Mouse (Mus musculus) retina, postnatal 1 day (tissue): Measurements from ENCODE around the gene Taar1.
A peak's percentile ranks its signal among the peaks of the same experiment; 100 is the strongest.

ENCODE experiments used
- DNase-seq: peaks from one replicate; pipeline ENCODE4 v3.0.0-alpha.2; 2012

Gene Taar1

DNA sequence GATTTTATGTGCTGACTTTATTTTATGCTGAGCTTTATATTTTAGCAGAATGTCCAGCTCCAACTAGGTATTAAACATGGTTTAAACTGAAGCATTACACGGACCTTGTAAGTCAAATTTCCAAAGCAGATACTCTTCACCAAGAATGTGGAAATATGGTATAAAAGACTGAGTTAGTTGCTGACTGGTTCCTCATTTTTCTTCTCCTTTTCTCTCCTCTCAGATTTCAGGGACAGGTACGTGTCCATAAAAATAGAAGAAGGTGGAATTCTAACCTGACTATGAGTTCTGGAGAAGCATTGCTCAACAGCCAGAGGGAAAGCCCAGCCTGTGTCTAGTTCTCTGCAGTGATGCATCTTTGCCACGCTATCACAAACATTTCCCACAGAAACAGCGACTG is at the start of gene Taar1:
Gene Taar1 (plus strand): TSS at position 301 of the 400 bp plus-strand sequence.
- DNase-seq, result no peak

DNA sequence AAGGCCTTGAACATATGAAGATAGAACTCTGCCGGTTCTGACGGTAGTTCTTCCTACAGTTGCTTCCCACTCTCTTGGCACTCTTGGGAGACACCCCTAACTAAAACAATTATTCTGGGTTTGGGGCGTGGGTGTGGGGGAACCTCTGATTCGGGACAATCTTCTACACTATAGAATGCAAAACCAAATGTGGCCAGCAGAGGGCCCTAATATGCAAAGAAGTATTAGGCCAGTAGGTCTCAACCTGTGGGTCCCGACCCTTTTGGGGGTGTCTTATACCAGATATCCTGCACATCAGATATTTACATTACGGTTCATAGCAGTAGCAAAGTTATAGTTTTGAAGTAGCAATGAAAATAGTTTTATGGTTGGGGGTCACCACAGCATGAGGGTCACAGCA is 39.5 kb upstream of the Taar1 start:
- DNase-seq, result no peak

DNA sequence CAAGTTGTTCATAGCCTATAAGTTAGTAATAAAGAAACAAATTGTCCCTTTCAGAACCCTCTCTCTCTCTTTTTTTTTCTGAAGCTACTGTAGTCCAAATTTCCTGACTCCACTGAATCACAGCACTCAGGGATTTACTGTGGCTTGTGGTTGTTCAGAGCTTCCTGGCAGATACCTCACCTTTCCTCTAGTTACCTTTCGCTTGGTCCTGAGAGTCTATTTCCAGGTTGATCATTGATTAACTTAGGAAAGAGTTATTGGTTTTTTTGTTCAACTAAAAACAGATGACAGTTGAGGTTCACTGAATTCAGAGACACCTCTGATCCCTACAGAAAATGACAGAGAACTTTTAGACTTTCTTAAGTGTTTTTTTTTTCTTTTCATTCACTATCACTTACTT is 35.2 kb upstream of the Taar1 start:
- DNase-seq, result no peak

DNA sequence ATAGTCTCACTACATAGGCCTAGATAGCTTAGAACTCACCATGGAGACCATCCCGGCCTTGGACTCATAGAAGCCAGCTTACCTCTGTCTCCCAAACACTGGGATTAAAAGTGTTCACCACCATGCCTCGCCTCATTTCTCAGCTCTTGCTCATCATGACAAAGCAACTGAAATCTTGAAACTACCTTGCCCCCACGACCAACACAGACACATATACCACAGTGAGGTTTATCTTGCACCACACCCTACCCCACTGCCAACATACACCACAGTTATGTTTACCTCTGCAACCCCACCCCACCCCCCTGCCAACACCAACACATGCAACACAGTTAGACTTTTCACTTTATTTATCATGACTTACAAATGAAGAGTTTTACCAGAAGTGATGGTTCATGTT is 34.1 kb upstream of the Taar1 start:
- no peak for DNase-seq

DNA sequence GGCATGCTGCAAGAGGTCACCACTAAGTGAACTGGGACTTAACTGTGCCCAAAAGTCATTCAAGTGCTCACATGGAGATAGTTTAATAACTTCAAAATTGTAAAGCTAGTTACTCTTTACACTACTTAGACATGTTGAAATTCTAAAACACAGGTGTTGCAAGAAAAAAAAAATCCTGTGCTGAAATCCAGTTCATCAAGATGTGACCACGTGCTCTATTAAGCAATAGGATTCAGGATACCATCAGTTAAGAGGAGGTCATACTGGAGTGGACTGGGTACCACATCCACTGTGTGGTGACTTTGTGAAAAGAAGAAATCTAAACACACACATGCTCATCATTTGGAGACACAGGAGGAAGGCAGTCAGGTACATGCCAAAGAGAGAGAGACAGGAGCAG is 27.2 kb upstream of the Taar1 start:
- no peak for DNase-seq

DNA sequence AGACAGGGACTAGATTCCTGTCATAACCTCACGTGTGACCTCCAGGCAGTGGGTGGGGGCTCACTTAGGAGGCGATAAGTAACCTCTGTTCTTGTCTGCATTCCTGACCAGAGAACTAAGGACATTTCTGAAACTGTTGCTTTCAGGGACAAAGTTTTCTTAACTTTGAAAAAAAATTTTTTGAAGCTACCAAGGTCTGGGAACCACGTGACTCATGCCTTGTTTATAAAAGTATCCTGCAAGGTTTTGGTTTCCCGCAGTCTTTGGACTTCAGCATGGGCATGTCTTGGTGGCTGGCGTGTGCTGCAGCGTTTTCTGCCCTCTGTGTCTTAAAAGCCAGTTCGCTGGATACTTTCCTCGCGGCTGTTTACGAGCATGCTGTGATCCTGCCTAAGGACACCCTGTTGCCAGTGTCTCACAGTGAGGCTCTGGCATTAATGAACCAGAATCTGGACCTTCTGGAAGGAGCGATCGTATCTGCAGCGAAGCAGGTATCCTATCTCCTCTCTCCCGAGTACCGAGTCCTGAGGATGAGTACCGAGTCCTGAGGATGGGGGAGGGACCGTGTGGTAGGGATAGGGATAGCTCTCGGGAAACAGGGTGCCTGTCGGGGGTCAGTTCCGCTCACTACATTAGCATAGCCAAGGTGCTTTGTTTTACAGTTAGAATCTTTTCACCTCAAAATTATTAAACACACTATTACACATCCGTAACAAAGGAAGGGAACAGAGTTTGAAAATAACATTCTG is 25.4 kb upstream of the Taar1 start, which contains the start of gene Vnn1:
Gene Vnn1 (plus strand): TSS at position 88 of the 749 bp plus-strand sequence.
- DNase-seq, result no peak

DNA sequence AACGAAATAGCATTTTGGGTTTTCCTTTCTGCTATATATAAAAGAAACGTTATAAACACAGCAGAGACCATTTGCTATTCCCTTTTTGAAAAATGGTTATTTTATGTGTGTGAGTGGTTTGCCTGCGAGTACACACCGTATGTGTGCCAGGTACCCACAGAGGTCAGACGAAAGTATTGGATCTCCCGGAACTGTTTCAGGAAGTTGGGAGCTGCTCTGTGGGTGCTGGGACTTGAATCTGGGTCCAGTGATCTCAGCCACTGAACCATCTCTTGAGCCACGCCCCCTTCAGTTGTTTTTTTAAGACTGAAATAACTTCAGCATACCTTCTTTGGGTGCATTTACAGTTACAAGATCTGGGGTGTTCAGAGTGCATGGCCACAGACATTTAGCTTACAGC is 24.8 kb upstream of the Taar1 start:
- no peak for DNase-seq

DNA sequence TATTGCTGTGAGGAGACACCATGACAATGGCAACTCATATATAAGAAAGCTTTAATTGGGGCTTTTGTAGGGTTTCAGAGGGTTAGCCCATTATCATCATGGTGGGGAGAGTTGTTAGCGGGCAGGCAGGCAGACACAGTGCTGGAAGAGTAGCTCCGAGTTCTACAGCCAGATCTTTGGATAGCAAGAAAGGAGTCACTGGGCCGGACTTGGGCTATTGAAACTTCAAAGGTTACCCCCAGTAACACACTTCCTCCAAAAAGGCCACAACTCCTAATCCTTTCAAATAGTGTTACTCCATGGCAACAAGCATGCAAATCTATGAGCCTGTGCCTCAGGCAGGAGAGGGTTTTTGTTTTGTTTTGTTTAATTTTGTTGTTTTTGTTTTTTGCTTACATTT is 19.0 kb upstream of the Taar1 start:
- DNase-seq, result no peak

DNA sequence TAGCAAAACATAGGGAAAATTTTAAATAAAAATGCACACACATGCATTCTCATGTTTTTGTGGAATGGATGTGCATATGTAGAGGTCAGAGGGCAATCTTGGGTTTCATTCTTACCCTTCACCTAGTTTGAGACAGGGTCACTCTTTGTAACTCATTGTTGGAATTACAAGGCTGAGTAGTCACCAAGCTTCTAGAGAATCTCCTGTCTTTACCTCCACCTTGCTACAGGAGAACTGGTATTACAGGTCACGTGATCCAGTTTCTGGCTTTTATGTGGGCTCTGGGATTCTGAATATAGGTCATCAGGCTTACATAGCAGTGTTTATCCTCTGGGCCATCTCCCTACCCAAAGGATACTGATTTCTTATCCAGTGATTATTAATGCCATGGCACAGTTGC is 14.5 kb upstream of the Taar1 start:
- no peak for DNase-seq

DNA sequence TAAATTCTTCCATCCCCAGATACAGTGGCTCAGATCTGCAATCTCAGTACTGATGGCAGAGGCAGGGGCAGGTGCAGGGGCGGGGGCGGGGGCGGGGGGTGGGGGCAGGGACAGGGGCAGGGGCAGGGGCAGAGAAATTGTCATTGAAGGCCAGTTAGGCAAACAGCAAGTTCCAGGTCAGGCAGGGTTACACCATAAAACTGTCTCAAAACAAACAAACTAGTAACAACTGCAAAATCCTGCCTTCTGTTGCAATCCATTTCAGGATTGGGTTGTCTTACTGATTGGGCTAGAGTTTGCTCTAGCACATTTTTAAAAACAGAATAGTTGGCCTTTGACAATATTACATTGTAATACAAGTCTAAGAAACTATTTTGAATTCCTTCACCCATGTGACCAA is 2.3 kb downstream of the Taar1 start:
- DNase-seq, result no peak

DNA sequence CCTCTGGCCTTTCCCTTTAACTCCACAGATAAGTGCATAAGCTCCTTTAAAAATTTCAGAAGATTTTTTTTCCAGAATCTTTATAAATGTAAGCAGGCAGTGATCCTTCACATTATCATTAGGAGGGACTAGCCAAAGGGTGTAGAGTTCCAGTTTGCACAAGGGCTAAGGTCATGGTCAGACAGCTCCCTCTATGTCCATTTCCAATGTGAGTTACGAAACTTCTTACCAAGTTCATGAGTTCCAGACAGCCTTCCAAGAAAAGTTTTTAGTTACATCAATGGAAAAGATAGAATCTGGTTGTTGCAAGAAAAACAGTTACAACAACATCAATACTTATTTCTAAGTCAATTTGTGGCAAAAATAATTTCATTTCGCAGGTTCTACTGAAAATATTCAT is 3.8 kb downstream of the Taar1 start:
- no peak for DNase-seq

DNA sequence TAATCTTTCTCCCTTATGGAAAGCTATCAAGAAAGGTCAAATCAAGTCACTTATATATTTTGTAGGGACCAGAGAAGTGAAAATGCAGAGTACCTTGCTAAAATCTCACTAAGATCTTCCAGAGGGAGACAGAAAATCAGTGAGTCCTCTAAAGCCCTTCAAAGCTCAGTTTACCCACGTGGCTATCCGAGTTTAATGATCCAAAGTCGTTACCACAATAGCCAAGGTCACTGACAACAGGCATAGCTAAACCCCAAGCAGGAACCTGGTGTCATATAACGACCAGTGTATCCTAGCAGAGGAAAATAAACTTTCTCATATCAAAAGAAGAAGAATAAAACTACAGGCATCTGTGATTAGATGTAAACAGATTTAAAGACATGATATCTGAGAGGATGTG is 17.5 kb downstream of the Taar1 start:
- no peak for DNase-seq

DNA sequence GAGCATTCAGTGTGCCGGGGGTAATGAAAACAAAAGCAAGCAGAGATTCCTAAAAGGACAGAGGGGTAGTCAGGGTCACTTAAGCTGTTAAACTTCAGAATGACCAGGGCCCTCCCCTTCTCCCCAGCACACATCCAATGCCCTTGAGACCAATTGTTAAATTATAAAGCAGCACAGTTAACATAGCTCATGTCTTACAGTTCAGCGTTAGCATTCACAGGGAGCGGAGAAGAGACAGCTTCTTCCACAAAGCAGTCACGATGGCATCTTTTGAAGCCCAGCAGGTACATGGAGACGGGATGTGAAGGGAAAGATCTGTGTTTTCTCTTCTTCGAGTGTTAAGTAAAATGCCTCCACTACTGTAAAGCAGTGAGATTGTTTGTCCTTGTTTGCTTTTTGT is 18.2 kb downstream of the Taar1 start, which contains the start of gene Taar2:
Gene Taar2 (plus strand): TSS at position 261 of the 400 bp plus-strand sequence.
- DNase-seq, result no peak

DNA sequence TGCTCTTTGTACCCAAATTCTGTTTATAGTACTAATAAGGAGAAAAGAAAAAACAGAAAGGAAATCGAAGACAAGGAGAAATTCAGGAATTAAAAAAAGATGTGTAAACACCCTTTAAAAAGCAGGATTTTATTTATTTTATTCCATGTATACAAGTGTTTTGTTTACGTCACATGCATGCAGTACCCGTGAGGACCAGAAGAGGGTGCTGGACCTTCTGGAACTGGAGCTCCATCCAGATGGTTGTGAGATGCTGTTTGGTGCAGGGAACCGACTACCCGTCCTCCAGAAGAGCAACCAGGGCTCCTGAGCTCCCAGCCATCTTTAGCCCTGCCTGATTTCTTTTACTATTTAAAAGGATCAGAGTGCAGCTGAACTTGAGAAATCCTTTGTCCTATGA is 22.3 kb downstream of the Taar1 start:
- DNase-seq, result peak; percentile 15

DNA sequence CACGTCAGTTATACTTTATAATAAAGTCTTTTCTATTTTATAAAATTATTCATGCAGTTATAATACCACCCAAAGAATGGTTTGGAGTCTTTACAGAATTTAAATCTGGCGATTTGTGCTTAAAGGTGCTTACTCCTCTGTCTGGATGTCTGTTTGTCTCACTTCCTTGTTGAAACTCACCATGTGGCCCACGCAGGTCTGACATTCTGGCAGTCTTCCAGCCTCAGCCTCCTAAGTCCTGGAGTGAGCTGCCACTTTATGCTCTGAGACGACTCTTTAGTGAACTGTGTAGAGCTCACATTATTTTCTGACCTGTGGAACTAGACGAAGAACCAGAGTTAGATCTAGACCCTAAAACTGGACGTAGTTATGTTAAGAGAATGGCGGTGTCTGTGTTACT is 27.9 kb downstream of the Taar1 start:
- no peak for DNase-seq

DNA sequence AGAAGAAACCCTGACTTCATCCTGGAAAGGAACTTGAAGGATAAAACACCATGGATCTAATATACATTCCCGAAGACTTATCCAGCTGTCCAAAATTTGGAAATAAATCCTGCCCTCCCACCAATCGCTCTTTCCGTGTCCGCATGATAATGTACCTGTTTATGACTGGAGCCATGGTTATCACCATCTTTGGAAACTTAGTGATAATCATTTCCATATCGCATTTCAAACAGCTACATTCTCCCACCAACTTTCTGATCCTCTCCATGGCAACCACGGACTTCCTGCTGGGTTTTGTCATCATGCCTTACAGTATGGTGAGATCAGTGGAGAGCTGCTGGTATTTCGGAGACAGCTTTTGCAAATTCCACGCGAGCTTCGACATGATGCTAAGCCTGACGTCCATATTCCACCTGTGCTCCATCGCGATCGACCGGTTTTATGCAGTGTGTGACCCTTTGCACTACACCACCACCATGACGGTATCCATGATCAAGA is 29.4 kb downstream of the Taar1 start, which contains the start of gene Taar3:
Gene Taar3 (plus strand): TSS at position 51 of the 498 bp plus-strand sequence.
- no peak for DNase-seq

DNA sequence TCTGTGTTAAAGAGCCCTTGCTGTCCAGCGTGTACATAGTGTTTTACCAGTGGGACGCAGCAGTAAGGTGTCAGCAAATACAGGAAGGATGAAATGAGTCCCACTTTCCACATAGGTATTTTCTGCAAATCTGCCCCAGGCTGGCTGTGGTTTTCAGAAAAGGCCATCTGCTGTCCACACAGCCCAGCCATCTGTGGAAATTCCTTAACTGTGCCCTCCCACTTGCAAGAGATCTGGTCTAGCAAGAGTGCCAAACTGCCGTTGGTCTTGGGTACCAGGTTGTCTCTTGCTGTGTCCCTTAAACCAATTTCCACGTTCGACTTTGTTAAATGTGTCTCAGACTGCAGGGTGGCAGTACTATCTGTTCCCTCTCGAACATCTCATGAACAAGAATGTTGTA is 31.6 kb downstream of the Taar1 start:
- DNase-seq, result no peak

DNA sequence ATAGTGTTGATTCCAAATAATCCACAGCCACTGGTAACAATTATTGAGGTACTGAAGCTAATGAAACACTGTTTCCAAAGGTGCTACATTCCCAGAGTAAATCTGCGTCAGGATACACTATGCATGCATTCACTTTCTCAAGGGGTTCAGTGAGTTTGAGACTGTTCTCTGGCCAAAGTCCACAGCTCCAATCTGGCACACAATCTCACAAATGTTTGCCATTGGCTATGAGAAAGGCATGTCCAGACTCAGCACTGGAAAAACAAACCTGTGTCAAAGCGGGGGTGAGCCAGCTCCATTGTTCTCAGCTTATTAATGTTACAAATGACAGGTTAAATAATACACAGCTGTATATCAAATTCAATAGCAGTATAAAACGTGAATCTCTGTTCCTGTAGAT is 38.9 kb downstream of the Taar1 start:
- DNase-seq, result no peak

DNA sequence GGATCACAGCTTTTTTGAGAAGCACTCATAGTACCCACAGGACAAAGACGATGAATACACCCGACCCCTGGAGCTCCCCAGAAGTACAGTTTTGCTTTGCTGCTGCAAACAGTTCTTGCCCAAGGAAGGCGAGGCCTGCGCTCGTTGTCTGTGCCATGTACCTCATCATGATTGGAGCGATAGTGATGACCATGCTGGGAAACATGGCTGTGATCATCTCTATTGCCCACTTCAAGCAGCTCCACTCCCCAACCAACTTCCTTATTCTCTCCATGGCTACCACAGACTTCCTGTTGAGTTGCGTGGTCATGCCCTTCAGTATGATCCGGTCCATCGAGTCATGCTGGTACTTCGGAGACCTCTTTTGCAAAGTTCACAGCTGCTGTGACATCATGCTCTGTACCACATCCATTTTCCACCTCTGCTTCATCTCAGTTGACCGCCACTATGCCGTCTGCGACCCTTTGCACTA is 40.3 kb downstream of the Taar1 start, which contains the start of gene Taar4:
Gene Taar4 (plus strand): TSS at position 51 of the 472 bp plus-strand sequence.
- no peak for DNase-seq

DNA sequence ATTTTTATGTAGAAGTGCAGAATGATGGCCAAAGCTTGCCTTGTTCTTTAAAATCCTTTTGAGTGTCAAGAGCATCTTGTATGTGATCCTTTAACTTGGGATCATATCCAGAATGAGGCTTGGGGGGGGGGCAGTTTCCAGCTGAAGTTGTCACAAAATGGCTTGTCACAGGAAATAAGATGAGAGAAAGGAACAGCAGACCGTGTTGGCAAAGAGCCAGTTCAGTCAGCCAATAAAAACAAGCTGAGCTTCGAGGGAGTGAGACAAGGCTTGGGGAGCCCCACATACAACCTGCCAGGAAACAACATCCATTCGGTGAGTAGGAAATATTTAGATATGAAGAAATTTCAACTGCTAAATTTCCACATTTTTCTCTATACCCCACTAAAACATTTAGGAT is 43.3 kb downstream of the Taar1 start:
- DNase-seq, result peak; percentile 24

DNA sequence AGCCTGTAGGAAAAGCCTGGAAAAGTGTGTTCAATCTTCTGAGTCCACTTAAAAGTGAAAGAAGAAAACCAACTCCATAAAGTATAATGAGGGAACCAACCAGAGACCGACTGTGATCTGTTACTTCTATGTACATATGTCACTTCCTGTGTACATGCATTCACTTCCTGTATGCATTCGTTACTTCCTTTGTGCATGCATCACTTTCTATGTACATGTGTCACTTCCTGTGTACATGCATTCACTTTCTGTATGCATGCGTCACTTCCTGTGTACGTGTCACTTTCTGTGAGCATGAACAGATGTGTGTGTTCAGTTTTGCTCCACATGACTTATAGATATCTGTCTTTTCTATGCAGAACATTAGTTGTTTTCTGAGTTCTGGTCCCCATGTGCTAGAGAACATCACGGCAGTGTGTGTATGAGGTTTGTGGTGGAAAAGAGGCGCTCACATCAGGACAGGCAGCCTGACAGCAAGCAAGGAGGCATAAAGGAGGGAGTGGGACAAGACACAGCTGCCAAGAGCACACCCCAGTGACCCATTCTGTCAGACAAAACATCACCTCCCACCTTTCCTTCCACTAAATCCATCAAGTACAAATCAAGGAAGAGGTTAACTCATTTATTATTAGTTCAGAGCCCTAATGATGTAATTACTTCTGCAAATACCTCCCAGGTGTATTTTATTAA is 44.9 kb downstream of the Taar1 start:
- no peak for DNase-seq

DNA sequence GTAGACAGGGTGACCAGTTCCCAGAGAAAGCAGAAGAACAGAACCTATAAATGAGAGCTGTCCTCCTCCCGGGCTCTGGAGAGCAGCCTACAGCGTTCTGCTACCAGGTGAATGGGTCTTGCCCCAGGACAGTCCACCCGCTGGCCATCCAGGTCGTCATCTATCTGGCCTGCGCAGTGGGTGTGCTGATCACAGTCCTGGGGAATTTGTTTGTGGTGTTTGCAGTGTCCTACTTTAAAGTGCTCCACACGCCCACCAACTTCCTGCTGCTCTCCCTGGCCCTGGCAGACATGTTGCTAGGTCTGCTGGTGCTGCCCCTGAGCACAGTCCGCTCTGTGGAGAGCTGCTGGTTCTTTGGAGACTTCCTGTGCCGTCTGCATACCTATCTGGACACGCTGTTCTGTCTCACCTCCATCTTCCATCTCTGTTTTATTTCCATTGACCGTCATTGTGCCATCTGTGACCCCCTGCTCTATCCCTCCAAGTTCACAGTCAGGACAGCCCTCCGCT is 50.6 kb downstream of the Taar1 start, which contains the start of gene Taar5:
Gene Taar5 (plus strand): TSS at position 51 of the 510 bp plus-strand sequence.
- no peak for DNase-seq
